Comparison of ENCODE assay signal across 25 mouse cellular contexts in the genomic region with DNA sequence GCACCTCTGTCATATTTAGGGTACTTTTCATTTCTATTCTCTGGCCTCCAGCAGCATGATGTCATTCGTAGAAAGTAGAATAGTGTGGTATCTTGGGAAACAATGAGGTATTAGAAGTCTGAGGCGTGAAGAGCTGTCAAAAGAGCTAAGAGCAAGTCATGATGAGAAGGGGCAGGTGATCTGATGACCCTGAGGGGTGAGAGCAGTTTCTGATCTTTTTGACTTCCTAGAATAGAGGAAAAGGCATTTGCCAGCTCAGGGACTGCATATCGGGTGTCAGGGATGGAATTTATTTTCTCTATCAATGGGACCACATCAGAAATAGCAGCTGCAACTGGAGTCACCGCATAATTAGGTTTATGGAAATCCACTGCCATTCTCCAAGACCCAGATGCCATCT. TPM values are rescaled to one million over a fixed set of nuclear protein-coding genes. Genes with fewer than 3 reads are reported as not detected.
DNase-seq lines count a peak whose midpoint lies in the region; ATAC-seq and TF ChIP-seq lines count a peak whose summit lies in the region.
"Had no signal": no experiment of that assay in that cellular context is flagged by ENCODE, and none has a peak within 500 bp of the region (broad histone marks: within the 10 kb centered on the region; RNA-seq: fewer than 3 reads in every experiment).

No protein-coding gene starts in this region.

- WGBS in midbrain, embryonic 15.5 days = 42% methylated on average over 4 of the region's 4 CpGs
- 45% methylated on average over 4 of the region's 4 CpGs for WGBS in midbrain, embryonic 13.5 days
- WGBS in limb, embryonic 14.5 days = 71% methylated on average over 4 of the region's 4 CpGs
- 57% methylated on average over 4 of the region's 4 CpGs for whole genome bisulfite sequencing in hindbrain, embryonic 11.5 days
- 49% methylated on average over 4 of the region's 4 CpGs for WGBS in hindbrain, embryonic 13.5 days

- no peak for TF ChIP-seq POLR2A in limb, embryonic 14.5 days (IDR thresholded peaks at IDR 0.05; ENCODE audit: borderline replicate concordance, extremely low read depth, insufficient read depth, insufficient read length)

- H3K9me3 ChIP-seq in midbrain, embryonic 15.5 days = no peaks in the 10 kb centered on the region
- no peaks in the 10 kb centered on the region for H3K9me3 ChIP-seq in midbrain, embryonic 13.5 days
- no peaks in the 10 kb centered on the region for H3K9me3 ChIP-seq in limb, embryonic 14.5 days (ENCODE audit: control insufficient read depth, low read length)
- no peaks in the 10 kb centered on the region for H3K9me3 ChIP-seq in hindbrain, embryonic 11.5 days (ENCODE audit: control insufficient read depth, low read length)
- H3K9me3 ChIP-seq in hindbrain, embryonic 13.5 days = no peaks in the 10 kb centered on the region
- H3K9me3 ChIP-seq: embryonic facial prominence, embryonic 15.5 days; forebrain, embryonic 10.5 days; G1E; heart, embryonic 10.5 days; hindbrain, embryonic 15.5 days had no signal

- DNase-seq in heart, adult 11 months = peak; percentile 61
- no peak for DNase-seq in heart, postnatal 4 days
- peak; percentile 60 for DNase-seq in limb, embryonic 14.5 days (ENCODE audit: low spot score)
- DNase-seq in hindbrain, embryonic 11.5 days (ENCODE audit: low spot score) = no peak
- DNase-seq: adrenal gland, postnatal 14 days; cerebellum, adult 18-20 months; cerebellum, adult 9-11 months; cerebellum, postnatal 36 days; gastrocnemius, postnatal 25 days; heart, adult 18-20 months; heart, postnatal 10 days had no signal

- H3K27me3 ChIP-seq in midbrain, embryonic 15.5 days (replicated peaks) = no peaks in the 10 kb centered on the region
- no peaks in the 10 kb centered on the region for H3K27me3 ChIP-seq in midbrain, embryonic 13.5 days
- H3K27me3 ChIP-seq in limb, embryonic 14.5 days (ENCODE audit: control insufficient read depth, insufficient read depth, low read length) = no peaks in the 10 kb centered on the region
- no peaks in the 10 kb centered on the region for H3K27me3 ChIP-seq in hindbrain, embryonic 11.5 days (ENCODE audit: control insufficient read depth, insufficient read depth, low read length)
- H3K27me3 ChIP-seq in hindbrain, embryonic 13.5 days = no peaks in the 10 kb centered on the region
- H3K27me3 ChIP-seq: embryonic facial prominence, embryonic 15.5 days; hindbrain, embryonic 15.5 days had no signal

- no peaks in the 10 kb centered on the region for H3K4me1 ChIP-seq in midbrain, embryonic 15.5 days
- H3K4me1 ChIP-seq in midbrain, embryonic 13.5 days (replicated peaks) = peaks cover 4% of the 10 kb centered on the region; the same call in 1 of the 2 replicates
- H3K4me1 ChIP-seq in limb, embryonic 14.5 days (ENCODE audit: control insufficient read depth, insufficient read depth, low read length) = no peaks in the 10 kb centered on the region
- no peaks in the 10 kb centered on the region for H3K4me1 ChIP-seq in hindbrain, embryonic 11.5 days (replicated peaks; ENCODE audit: control insufficient read depth, insufficient read depth, low read length)
- no peaks in the 10 kb centered on the region for H3K4me1 ChIP-seq in hindbrain, embryonic 13.5 days (replicated peaks)
- H3K4me1 ChIP-seq: embryonic facial prominence, embryonic 15.5 days; hindbrain, embryonic 15.5 days had no signal

- no peak overlapping the region for H3K4me2 ChIP-seq in midbrain, embryonic 15.5 days
- no peak overlapping the region for H3K4me2 ChIP-seq in midbrain, embryonic 13.5 days (replicated peaks)
- no peak overlapping the region for H3K4me2 ChIP-seq in limb, embryonic 14.5 days (replicated peaks; ENCODE audit: low read depth, low read length, severe bottlenecking)
- H3K4me2 ChIP-seq in hindbrain, embryonic 11.5 days (replicated peaks; ENCODE audit: low read depth, low read length) = no peak overlapping the region
- H3K4me2 ChIP-seq in hindbrain, embryonic 13.5 days = no peak overlapping the region
- H3K4me2 ChIP-seq: embryonic facial prominence, embryonic 15.5 days; hindbrain, embryonic 15.5 days had no signal

- no peak overlapping the region for H3K4me3 ChIP-seq in midbrain, embryonic 15.5 days
- no peak overlapping the region for H3K4me3 ChIP-seq in midbrain, embryonic 13.5 days (replicated peaks)
- H3K4me3 ChIP-seq in limb, embryonic 14.5 days (replicated peaks; ENCODE audit: low read length) = no peak overlapping the region
- H3K4me3 ChIP-seq in hindbrain, embryonic 11.5 days (ENCODE audit: low read depth, low read length) = no peak overlapping the region
- H3K4me3 ChIP-seq in hindbrain, embryonic 13.5 days = no peak overlapping the region
- H3K4me3 ChIP-seq: embryonic facial prominence, embryonic 15.5 days; erythroblast, embryonic 14.5 days; forebrain, embryonic 10.5 days; heart, embryonic 10.5 days; hindbrain, embryonic 15.5 days had no signal

- ATAC-seq in midbrain, embryonic 15.5 days (replicated peaks) = no peak
- ATAC-seq in midbrain, embryonic 13.5 days = no peak
- ATAC-seq in limb, embryonic 14.5 days (ENCODE audit: low FRiP score, low read depth) = peak; percentile 73
- ATAC-seq in hindbrain, embryonic 11.5 days (ENCODE audit: low FRiP score) = no peak
- ATAC-seq in hindbrain, embryonic 13.5 days (ENCODE audit: low FRiP score) = no peak
- ATAC-seq: CD4-positive, CD25-positive, alpha-beta regulatory T cell, adult 4 months; forebrain, embryonic 16.5 days; intestine, embryonic 16.5 days had no signal

- H3K27ac ChIP-seq in midbrain, embryonic 15.5 days = 0 out of 2 replicates have a peak overlapping the region, but pooled peaks have one; percentile 0
- H3K27ac ChIP-seq in midbrain, embryonic 13.5 days = no peak overlapping the region
- H3K27ac ChIP-seq in limb, embryonic 14.5 days (replicated peaks; ENCODE audit: low read depth, low read length) = no peak overlapping the region
- H3K27ac ChIP-seq in hindbrain, embryonic 11.5 days (ENCODE audit: low read depth, low read length) = no peak overlapping the region
- H3K27ac ChIP-seq in hindbrain, embryonic 13.5 days = no peak overlapping the region
- H3K27ac ChIP-seq: embryonic facial prominence, embryonic 15.5 days; forebrain, embryonic 10.5 days; heart, embryonic 10.5 days; hindbrain, embryonic 15.5 days had no signal

- H3K9ac ChIP-seq in midbrain, embryonic 15.5 days = no peak overlapping the region
- no peak overlapping the region for H3K9ac ChIP-seq in midbrain, embryonic 13.5 days (replicated peaks)
- H3K9ac ChIP-seq in limb, embryonic 14.5 days (ENCODE audit: low read depth, low read length, severe bottlenecking) = no peak overlapping the region
- no peak overlapping the region for H3K9ac ChIP-seq in hindbrain, embryonic 11.5 days (ENCODE audit: low read depth, low read length)
- no peak overlapping the region for H3K9ac ChIP-seq in hindbrain, embryonic 13.5 days
- H3K9ac ChIP-seq: embryonic facial prominence, embryonic 15.5 days; hindbrain, embryonic 15.5 days had no signal

- no peaks in the 10 kb centered on the region for H3K36me3 ChIP-seq in midbrain, embryonic 15.5 days (replicated peaks)
- H3K36me3 ChIP-seq in midbrain, embryonic 13.5 days = no peaks in the 10 kb centered on the region
- no peaks in the 10 kb centered on the region for H3K36me3 ChIP-seq in limb, embryonic 14.5 days (ENCODE audit: control insufficient read depth, insufficient read depth, low read length)
- H3K36me3 ChIP-seq in hindbrain, embryonic 11.5 days (ENCODE audit: control insufficient read depth, insufficient read depth, low read length) = no peaks in the 10 kb centered on the region
- no peaks in the 10 kb centered on the region for H3K36me3 ChIP-seq in hindbrain, embryonic 13.5 days
- H3K36me3 ChIP-seq: embryonic facial prominence, embryonic 15.5 days; forebrain, embryonic 10.5 days; G1E; heart, embryonic 10.5 days; hindbrain, embryonic 15.5 days had no signal

RNA-seq across cellular contexts. Expression of a gene that starts 8.5 kb away (rescaled TPM):
- total RNA-seq in heart, postnatal 4 days (2021) = not detected
- polyA plus RNA-seq in midbrain, embryonic 15.5 days (2015; fragmentation: Nextera tagmentation; extraction: Ambion mirVana) = 5.3 and 5.8 TPM in 2 replicates
- polyA plus RNA-seq in midbrain, embryonic 13.5 days (2015; fragmentation: Nextera tagmentation; extraction: Ambion mirVana) = 2.1 and 2.5 TPM in 2 replicates
- 1.6 and 1.7 TPM in 2 replicates for polyA plus RNA-seq in limb, embryonic 14.5 days (2012; rRNA removed)
- 0.93 and 1.2 TPM in 2 replicates for polyA plus RNA-seq in limb, embryonic 14.5 days (2014; fragmentation: Nextera tagmentation; extraction: Ambion mirVana)
- polyA plus RNA-seq in hindbrain, embryonic 11.5 days (2014; fragmentation: Nextera tagmentation; extraction: Ambion mirVana) = 0.09 and 0.59 TPM in 2 replicates
- 1.6 and 2.1 TPM in 2 replicates for polyA plus RNA-seq in hindbrain, embryonic 13.5 days (2015; fragmentation: Nextera tagmentation; extraction: Ambion mirVana)
- total RNA-seq: heart, adult 18-20 months; heart, postnatal 10 days; hematopoietic stem cell, adult 5-6 weeks had no signal
- polyA plus RNA-seq: CD4-positive, CD25-positive, alpha-beta regulatory T cell, adult 4 months; erythroblast, embryonic 14.5 days; forebrain, embryonic 10.5 days; G1E; heart, embryonic 14.5 days had no signal

RNA-seq across cellular contexts. Expression of a gene that starts 36.2 kb away (rescaled TPM):
- 10 to 100 TPM; 17.5 to 17.7 TPM for total RNA-seq in heart, postnatal 4 days (2021)
- 29.6 and 34.4 TPM in 2 replicates for polyA plus RNA-seq in midbrain, embryonic 15.5 days (2015; fragmentation: Nextera tagmentation; extraction: Ambion mirVana)
- 21.6 and 32.0 TPM in 2 replicates for polyA plus RNA-seq in midbrain, embryonic 13.5 days (2015; fragmentation: Nextera tagmentation; extraction: Ambion mirVana)
- polyA plus RNA-seq in limb, embryonic 14.5 days (2012; rRNA removed) = 29.8 and 39.1 TPM in 2 replicates
- 25.2 and 30.0 TPM in 2 replicates for polyA plus RNA-seq in limb, embryonic 14.5 days (2014; fragmentation: Nextera tagmentation; extraction: Ambion mirVana)
- polyA plus RNA-seq in hindbrain, embryonic 11.5 days (2014; fragmentation: Nextera tagmentation; extraction: Ambion mirVana) = 19.6 and 31.9 TPM in 2 replicates
- 22.9 and 28.6 TPM in 2 replicates for polyA plus RNA-seq in hindbrain, embryonic 13.5 days (2015; fragmentation: Nextera tagmentation; extraction: Ambion mirVana)

Comparison
In these comparisons a context has a peak if more than half of its experiments do, and no peak if none do; other contexts are left out.
1. DNase-seq: peak in heart, adult 11 months (single experiment) and limb, embryonic 14.5 days (single experiment); none in heart, postnatal 4 days (single experiment) and hindbrain, embryonic 11.5 days (single experiment).